Mouse (Mus musculus) intestine, embryonic 16.5 days (tissue): ENCODE measurements around the gene Olfr1286. TPM values are rescaled to one million over a fixed set of nuclear protein-coding genes. Genes with fewer than 3 reads are reported as not detected.

Experiments
- ATAC-seq: fragments of 200-750 bp; cut with Nextera tagmentation; 2 replicates; pipeline ENCODE4 v1.8.0; 2017; ENCODE audit warnings: moderate TSS enrichment, moderate library complexity
- H3K27ac ChIP-seq: fragments of 300-500 bp; sonication (generic); 2 replicates; pipeline ENCODE4 v1.5.1; 2014; ENCODE audit warnings: mild to moderate bottlenecking, low read length
- H3K27me3 ChIP-seq: fragments of 300-500 bp; sonication (generic); replicated peaks from 2 replicates; pipeline ENCODE4 v1.6.1; 2014; ENCODE audit warnings: low read length, control low read depth, mixed read lengths; ENCODE audit not compliant: control insufficient read depth, insufficient read depth
- H3K36me3 ChIP-seq: fragments of 300-500 bp; sonication (generic); 2 replicates; pipeline ENCODE4 v1.6.1; 2014; ENCODE audit warnings: low read length, control low read depth; ENCODE audit not compliant: control insufficient read depth, insufficient read depth
- H3K4me1 ChIP-seq: fragments of 300-500 bp; sonication (generic); 2 replicates; pipeline ENCODE4 v1.6.1; 2014; ENCODE audit warnings: low read length, control low read depth, mixed read lengths; ENCODE audit not compliant: control insufficient read depth, insufficient read depth
- H3K4me2 ChIP-seq: fragments of 300-500 bp; sonication (generic); 2 replicates; pipeline ENCODE4 v1.6.1; 2014; ENCODE audit warnings: low read depth, low read length, control low read depth
- H3K4me3 ChIP-seq: fragments of 300-500 bp; sonication (generic); 2 replicates; pipeline ENCODE4 v1.5.1; 2014; ENCODE audit warnings: mild to moderate bottlenecking, low read length
- H3K9ac ChIP-seq: fragments of 300-500 bp; sonication (generic); 2 replicates; pipeline ENCODE4 v1.6.1; 2014; ENCODE audit warnings: low read depth, low read length
- H3K9me3 ChIP-seq: fragments of 300-500 bp; sonication (generic); 2 replicates; pipeline ENCODE4 v1.6.1; 2016; ENCODE audit warnings: low read length, control low read depth; ENCODE audit not compliant: control insufficient read depth
- WGBS: fragments of 180-500 bp; shearing (Covaris S2); extraction: QIAGEN DNeasy Blood & Tissue Kit; methylation state at CpG from one replicate; pipeline ENCODE4 v1.1.7; 2014; 5-methylcytosine and 5-hydroxymethylcytosine counted together
- polyA plus RNA-seq: library from polyadenylated mRNA; unstranded; fragments of >200 nt; fragmentation: Nextera tagmentation; extraction: Ambion mirVana; gene quantifications from 2 replicates; pipeline ENCODE4 v1.2.1, GENCODE M21; 2015

Olfr1286 gene
- not detected in 2 replicates for polyA plus RNA-seq

DNA sequence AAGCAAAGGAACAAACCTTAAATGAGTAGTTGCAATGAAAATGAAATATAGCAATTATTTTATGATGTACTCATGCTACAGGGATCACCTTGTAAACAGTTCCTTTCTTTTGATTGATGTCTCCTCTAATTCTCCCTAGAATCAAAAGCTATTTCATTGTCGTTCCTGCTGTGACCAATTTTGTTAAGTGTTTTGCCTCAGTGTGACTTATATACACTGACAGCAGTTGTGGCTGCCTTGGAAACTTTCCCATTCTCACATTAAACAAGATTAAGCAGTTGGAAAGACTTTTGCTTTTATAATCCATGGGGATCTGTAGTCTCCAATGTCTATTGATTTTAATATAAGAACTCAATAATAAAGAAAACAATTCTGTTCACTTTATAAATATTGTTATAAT, at the start of gene Olfr1286:
Olfr1286 (minus strand) TSS at position 185 of the 400 bp plus-strand sequence.
- ATAC-seq = no peak
- no peaks in the 10 kb centered on the region for H3K4me1 ChIP-seq
- no peaks in the 10 kb centered on the region for H3K27me3 ChIP-seq
- no peak within 1 kb of the TSS for H3K9ac ChIP-seq
- no peak within 1 kb of the TSS for H3K4me2 ChIP-seq
- H3K9me3 ChIP-seq = no peaks in the 10 kb centered on the region
- 60% methylated on average over 1 of the region's 1 CpGs for WGBS
- H3K4me3 ChIP-seq = no peak within 1 kb of the TSS
- no peak within 1 kb of the TSS for H3K27ac ChIP-seq
- no peaks in the 10 kb centered on the region for H3K36me3 ChIP-seq

DNA sequence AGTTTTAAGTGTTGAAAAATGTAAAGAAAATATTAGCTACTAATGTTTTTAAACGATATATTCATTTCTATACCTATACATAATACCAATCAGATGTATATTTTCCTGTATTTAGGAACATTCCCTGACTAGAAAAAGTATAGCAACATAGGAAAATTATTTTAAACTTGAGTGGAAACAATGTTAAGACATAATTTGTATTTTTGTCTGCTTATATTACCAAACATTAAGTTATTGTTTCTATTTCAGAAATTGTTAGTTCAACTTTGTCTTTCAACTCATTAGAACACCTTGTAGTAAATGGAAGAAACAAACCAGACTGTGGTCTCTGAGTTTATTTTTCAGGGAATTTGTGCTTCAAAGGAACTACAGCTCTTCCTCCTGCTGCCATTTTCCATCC, 25.9 kb upstream of the Olfr1286 start, which contains the start of gene Olfr1287:
Olfr1287 (plus strand) TSS at position 301 of the 400 bp plus-strand sequence.
- no peaks in the 10 kb centered on the region for H3K36me3 ChIP-seq
- H3K27ac ChIP-seq = no peak within 1 kb of the TSS
- WGBS = 84% methylated on average over 1 of the region's 1 CpGs
- no peak within 1 kb of the TSS for H3K4me3 ChIP-seq
- H3K9ac ChIP-seq = no peak within 1 kb of the TSS
- no peaks in the 10 kb centered on the region for H3K4me1 ChIP-seq
- no peaks in the 10 kb centered on the region for H3K9me3 ChIP-seq
- no peak within 1 kb of the TSS for H3K4me2 ChIP-seq
- no peaks in the 10 kb centered on the region for H3K27me3 ChIP-seq
- no peak for ATAC-seq

DNA sequence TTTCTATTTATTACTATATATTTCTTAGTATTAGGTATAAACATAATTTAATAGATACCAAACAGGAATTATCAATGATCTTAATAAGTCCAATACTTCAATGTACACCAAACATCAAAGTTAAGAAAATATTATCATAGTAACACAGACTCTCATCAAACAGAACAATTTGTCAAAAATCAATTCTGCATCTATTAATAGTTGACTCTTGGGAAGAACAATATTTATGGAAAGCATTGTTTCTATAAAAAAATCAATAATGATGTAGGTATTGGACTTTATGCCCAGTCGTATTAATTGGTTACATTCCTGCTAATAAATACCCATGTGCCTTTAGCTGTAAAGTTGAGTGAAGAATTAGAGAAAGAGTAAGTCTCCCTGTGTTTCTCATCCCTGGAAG, 47.7 kb downstream of the Olfr1286 start, which contains the start of gene Olfr1284:
Olfr1284 (plus strand) TSS at position 301 of the 400 bp plus-strand sequence.
- no peaks in the 10 kb centered on the region for H3K4me1 ChIP-seq
- H3K4me3 ChIP-seq = no peak within 1 kb of the TSS
- WGBS = 95% methylated on average over 1 of the region's 1 CpGs
- no peaks in the 10 kb centered on the region for H3K27me3 ChIP-seq
- H3K27ac ChIP-seq = no peak within 1 kb of the TSS
- H3K4me2 ChIP-seq = no peak within 1 kb of the TSS
- ATAC-seq = no peak
- no peaks in the 10 kb centered on the region for H3K36me3 ChIP-seq
- H3K9me3 ChIP-seq = no peaks in the 10 kb centered on the region
- no peak within 1 kb of the TSS for H3K9ac ChIP-seq

Other genes starting within 250 kb of the Olfr1286 start
- gene 4930430A15Rik, start 193.5 kb downstream of the Olfr1286 start, polyA plus RNA-seq = not detected in 2 replicates
- gene Olfr1275, start 187.8 kb downstream of the Olfr1286 start, polyA plus RNA-seq = not detected in 2 replicates
- not detected in 2 replicates for gene Olfr1276, start 168.6 kb downstream of the Olfr1286 start, polyA plus RNA-seq
- not detected in 2 replicates for gene Olfr1277, start 149.0 kb downstream of the Olfr1286 start, polyA plus RNA-seq
- not detected in 2 replicates for gene Olfr1278, start 133.0 kb downstream of the Olfr1286 start, polyA plus RNA-seq
- gene Olfr1279, start 122.5 kb downstream of the Olfr1286 start, polyA plus RNA-seq = not detected in 2 replicates
- gene Olfr1280, start 109.1 kb downstream of the Olfr1286 start, polyA plus RNA-seq = not detected in 2 replicates
- not detected in 2 replicates for gene Olfr1281, start 96.6 kb downstream of the Olfr1286 start, polyA plus RNA-seq
- not detected in 2 replicates for gene Olfr1282, start 87.0 kb downstream of the Olfr1286 start, polyA plus RNA-seq
- not detected in 2 replicates for gene Olfr1283, start 56.3 kb downstream of the Olfr1286 start, polyA plus RNA-seq
- gene Olfr1284, start 47.6 kb downstream of the Olfr1286 start, polyA plus RNA-seq = not detected in 2 replicates
- gene Olfr1287, start 26.0 kb upstream of the Olfr1286 start, polyA plus RNA-seq = not detected in 2 replicates
- not detected in 2 replicates for gene Olfr1288, start 51.0 kb upstream of the Olfr1286 start, polyA plus RNA-seq
- gene Olfr1289, start 57.7 kb upstream of the Olfr1286 start, polyA plus RNA-seq = not detected in 2 replicates
- gene Olfr1290, start 70.7 kb upstream of the Olfr1286 start, polyA plus RNA-seq = not detected in 2 replicates
- gene Olfr1291-ps1, start 74.1 kb upstream of the Olfr1286 start, polyA plus RNA-seq = not detected in 2 replicates
- not detected in 2 replicates for gene Olfr1293-ps, start 102.1 kb upstream of the Olfr1286 start, polyA plus RNA-seq
- not detected in 2 replicates for gene Olfr1294, start 117.2 kb upstream of the Olfr1286 start, polyA plus RNA-seq
- not detected in 2 replicates for gene Olfr1295, start 146.6 kb upstream of the Olfr1286 start, polyA plus RNA-seq
- gene Olfr1297, start 203.4 kb upstream of the Olfr1286 start, polyA plus RNA-seq = not detected in 2 replicates
- not detected in 2 replicates for gene Olfr1298, start 226.1 kb upstream of the Olfr1286 start, polyA plus RNA-seq
- not detected in 2 replicates for gene Olfr1299, start 238.3 kb upstream of the Olfr1286 start, polyA plus RNA-seq